Mouse (Mus musculus) stomach, embryonic 14.5 days (tissue): Measurements from ENCODE around the gene Hdac9. TPM values are rescaled to one million over a fixed set of nuclear protein-coding genes. Genes with fewer than 3 reads are reported as not detected.

Experiments used
- ATAC-seq: fragments of 200-750 bp; cut with Nextera tagmentation; 2 replicates; pipeline ENCODE4 v1.8.0; 2017; ENCODE audit warnings: low read depth, moderate TSS enrichment; ENCODE audit not compliant: insufficient number of reproducible peaks, insufficient read depth, low FRiP score
- H3K27ac ChIP-seq: fragments of 300-500 bp; sonication (generic); 2 replicates; pipeline ENCODE4 v1.5.1; 2014; ENCODE audit warnings: mild to moderate bottlenecking, low read length, moderate library complexity, mixed read lengths
- H3K27me3 ChIP-seq: fragments of 300-500 bp; sonication (generic); 2 replicates; pipeline ENCODE4 v1.6.1; 2014; ENCODE audit warnings: low read length, control low read depth, mixed read lengths; ENCODE audit not compliant: control insufficient read depth, insufficient read depth
- H3K36me3 ChIP-seq: fragments of 300-500 bp; sonication (generic); 2 replicates; pipeline ENCODE4 v1.6.1; 2014; ENCODE audit warnings: mild to moderate bottlenecking, control low read depth, low read length, moderate library complexity, mixed read lengths; ENCODE audit not compliant: control insufficient read depth, insufficient read depth
- H3K4me1 ChIP-seq: fragments of 300-500 bp; sonication (generic); 2 replicates; pipeline ENCODE4 v1.6.1; 2014; ENCODE audit warnings: low read length, control low read depth, mixed read lengths; ENCODE audit not compliant: control insufficient read depth, insufficient read depth
- H3K4me2 ChIP-seq: fragments of 300-500 bp; sonication (generic); replicated peaks from 2 replicates; pipeline ENCODE4 v1.6.1; 2014; ENCODE audit warnings: low read depth, low read length, control low read depth
- H3K4me3 ChIP-seq: fragments of 300-500 bp; sonication (generic); 2 replicates; pipeline ENCODE4 v1.5.1; 2014; ENCODE audit warnings: low read depth, low read length, control low read depth
- H3K9ac ChIP-seq: fragments of 300-500 bp; sonication (generic); replicated peaks from 2 replicates; pipeline ENCODE4 v1.6.1; 2014; ENCODE audit warnings: low read depth, mild to moderate bottlenecking, control low read depth, low read length, moderate library complexity, mixed read lengths
- H3K9me3 ChIP-seq: fragments of 300-500 bp; sonication (generic); 2 replicates; pipeline ENCODE4 v1.6.1; 2016; ENCODE audit warnings: low read depth, low read length, control low read depth; ENCODE audit not compliant: control insufficient read depth
- WGBS: fragments of 180-500 bp; shearing (Covaris S2); extraction: QIAGEN DNeasy Blood & Tissue Kit; methylation state at CpG from one replicate; pipeline ENCODE4 v1.1.7; 2014; 5-methylcytosine and 5-hydroxymethylcytosine counted together
- polyA plus RNA-seq: library from polyadenylated mRNA; unstranded; fragments of >200 nt; fragmentation: Nextera tagmentation; extraction: Ambion mirVana; gene quantifications from 2 replicates; pipeline ENCODE4 v1.2.1, GENCODE M21; 2014

The Hdac9 gene
- polyA plus RNA-seq, 1 experiment from 2014 or later: 6.9 TPM

DNA sequence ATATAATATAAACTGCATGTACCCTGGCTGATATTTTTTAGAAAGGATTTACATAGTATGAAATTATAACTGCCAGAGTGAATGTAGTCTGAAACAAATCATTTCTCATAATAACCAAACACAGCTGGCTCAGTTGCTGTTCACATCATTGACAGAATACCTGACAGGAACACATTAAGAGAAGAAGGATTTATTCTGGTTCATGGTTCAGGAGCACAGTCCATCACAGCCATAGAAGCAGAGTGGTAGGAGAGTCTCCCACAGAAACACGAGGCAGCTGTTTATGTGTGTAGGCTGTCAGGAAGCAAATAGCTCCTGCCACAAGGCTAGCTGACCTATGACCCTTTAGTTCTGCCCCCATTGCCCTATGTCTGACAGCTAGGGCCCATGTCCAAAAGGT is 803.6 kb downstream of the Hdac9 start:
- Histone ChIP-seq H3K4me1 (no peaks in the 10 kb centered on the region), H3K36me3 (no peaks in the 10 kb centered on the region), H3K27me3 (no peaks in the 10 kb centered on the region), H3K9me3 (no peaks in the 10 kb centered on the region), H3K27ac (no peak overlapping the region), H3K4me3 (no peak overlapping the region), H3K9ac (no peak overlapping the region), H3K4me2 (no peak overlapping the region)
- ATAC-seq: no peak
- WGBS: 11% methylated on average over 1 of the region's 1 CpGs

DNA sequence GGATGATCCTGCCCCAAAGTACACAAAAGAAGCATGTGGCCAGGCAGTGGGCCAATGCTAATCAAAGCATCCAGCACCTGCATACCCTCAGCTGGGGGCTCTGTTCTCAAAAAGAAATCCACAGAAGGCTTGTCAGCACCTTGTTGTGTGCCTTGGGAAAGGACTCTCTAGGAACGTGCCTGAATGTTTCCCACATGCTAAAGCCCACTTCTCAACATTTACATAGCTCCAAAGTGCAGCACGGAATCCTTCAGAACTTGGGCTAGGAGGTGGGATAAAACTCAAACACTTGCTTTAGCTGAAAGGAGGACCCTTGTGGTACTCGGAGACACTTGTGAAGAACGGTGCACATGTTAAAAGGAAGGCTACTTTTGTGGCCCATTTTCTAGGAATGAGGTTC is 823.9 kb downstream of the Hdac9 start:
- 61% methylated on average over 4 of the region's 4 CpGs for WGBS
- H3K4me3 ChIP-seq: no peak overlapping the region
- H3K9me3 ChIP-seq: no peaks in the 10 kb centered on the region
- no peak for ATAC-seq
- no peak overlapping the region for H3K4me2 ChIP-seq
- no peaks in the 10 kb centered on the region for H3K4me1 ChIP-seq
- H3K27me3 ChIP-seq: no peaks in the 10 kb centered on the region
- H3K36me3 ChIP-seq: no peaks in the 10 kb centered on the region
- H3K27ac ChIP-seq: no peak overlapping the region
- H3K9ac ChIP-seq: no peak overlapping the region

DNA sequence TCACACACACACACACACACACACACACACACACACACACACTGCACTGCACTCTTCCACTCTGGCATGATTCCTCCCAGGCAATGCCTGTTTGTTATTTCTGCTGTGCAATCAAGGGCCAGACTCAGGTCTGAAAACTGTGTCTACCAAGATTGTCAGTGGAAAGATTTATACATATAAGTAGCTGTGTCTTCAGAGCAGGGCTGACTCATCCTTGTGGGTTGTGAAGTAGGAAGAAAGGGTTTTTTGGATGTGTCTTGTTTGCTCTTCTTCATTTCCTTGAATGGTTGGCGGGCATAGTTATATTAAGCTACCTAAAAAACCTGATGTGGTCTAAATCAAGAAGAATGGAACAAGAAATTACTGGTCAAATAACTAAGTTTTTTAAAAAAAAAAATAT is 825.0 kb downstream of the Hdac9 start:
- H3K9me3 ChIP-seq: no peaks in the 10 kb centered on the region
- H3K4me2 ChIP-seq: no peak overlapping the region
- no peak overlapping the region for H3K4me3 ChIP-seq
- ATAC-seq: no peak
- H3K9ac ChIP-seq: no peak overlapping the region
- no peaks in the 10 kb centered on the region for H3K36me3 ChIP-seq
- WGBS: 86% methylated on average over 1 of the region's 1 CpGs
- no peaks in the 10 kb centered on the region for H3K27me3 ChIP-seq
- H3K4me1 ChIP-seq: no peaks in the 10 kb centered on the region
- H3K27ac ChIP-seq: no peak overlapping the region

DNA sequence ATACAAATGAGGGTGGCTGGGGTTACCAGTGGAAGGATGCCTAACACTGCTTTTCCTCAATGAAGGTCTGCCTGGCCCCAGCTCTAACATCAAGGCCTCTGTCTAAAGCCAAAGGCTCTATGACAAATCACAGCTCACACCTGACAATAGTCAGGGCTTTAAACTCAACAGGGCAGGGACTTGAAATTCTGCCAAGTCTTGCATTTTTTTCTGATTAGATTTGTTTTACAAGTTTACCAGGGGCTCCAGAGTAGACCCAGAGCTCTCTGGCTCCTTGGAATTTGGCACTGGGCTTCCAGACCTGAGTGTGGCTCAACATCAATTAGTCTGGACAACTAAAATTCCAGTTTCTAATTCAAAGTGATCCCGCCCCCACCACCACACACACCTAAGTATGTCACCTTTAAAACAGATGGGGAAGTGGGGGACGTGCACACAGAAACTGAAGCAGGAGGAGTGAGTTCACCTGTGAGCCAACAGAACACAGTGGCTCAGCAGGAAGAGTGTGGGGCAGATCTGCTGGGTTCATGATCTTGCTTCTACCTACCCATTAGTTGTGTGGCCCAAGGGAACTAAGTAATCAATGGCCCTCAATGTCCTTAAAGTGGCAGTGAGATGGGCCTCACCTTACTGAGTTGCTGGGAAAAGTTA is 829.5 kb downstream of the Hdac9 start:
- no peak overlapping the region for H3K9ac ChIP-seq
- no peaks in the 10 kb centered on the region for H3K4me1 ChIP-seq
- no peaks in the 10 kb centered on the region for H3K27me3 ChIP-seq
- no peak overlapping the region for H3K4me3 ChIP-seq
- no peaks in the 10 kb centered on the region for H3K36me3 ChIP-seq
- H3K27ac ChIP-seq: no peak overlapping the region
- peak; percentile 49; the same call in 1 of the 2 replicates for ATAC-seq
- H3K9me3 ChIP-seq: no peaks in the 10 kb centered on the region
- H3K4me2 ChIP-seq: no peak overlapping the region
- 51% methylated on average over 2 of the region's 2 CpGs for WGBS

DNA sequence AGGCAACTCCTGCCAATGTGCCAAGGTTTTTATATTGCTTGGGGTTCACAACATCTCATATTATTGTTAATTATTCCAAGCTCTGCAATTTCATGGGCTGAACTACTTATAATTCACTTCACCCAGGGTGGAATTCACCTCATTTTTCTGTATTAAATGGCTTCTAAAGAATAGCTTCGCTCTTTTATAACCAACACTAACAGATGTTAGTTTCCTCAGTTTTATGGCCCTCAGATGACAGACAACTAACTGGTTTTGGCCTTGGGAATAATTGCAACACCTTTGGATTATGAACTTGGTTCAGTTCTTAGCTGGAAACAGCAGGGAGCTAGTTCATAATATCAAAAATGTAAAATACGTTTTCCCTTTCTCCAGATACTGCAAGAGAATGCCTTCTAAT is 839.9 kb downstream of the Hdac9 start:
- WGBS: 92% methylated on average over 2 of the region's 2 CpGs
- no peak overlapping the region for H3K4me2 ChIP-seq
- H3K4me3 ChIP-seq: no peak overlapping the region
- H3K27ac ChIP-seq: no peak overlapping the region
- no peak overlapping the region for H3K9ac ChIP-seq
- H3K27me3 ChIP-seq: no peaks in the 10 kb centered on the region
- no peak for ATAC-seq
- H3K9me3 ChIP-seq: no peaks in the 10 kb centered on the region
- H3K4me1 ChIP-seq: no peaks in the 10 kb centered on the region
- H3K36me3 ChIP-seq: no peaks in the 10 kb centered on the region

DNA sequence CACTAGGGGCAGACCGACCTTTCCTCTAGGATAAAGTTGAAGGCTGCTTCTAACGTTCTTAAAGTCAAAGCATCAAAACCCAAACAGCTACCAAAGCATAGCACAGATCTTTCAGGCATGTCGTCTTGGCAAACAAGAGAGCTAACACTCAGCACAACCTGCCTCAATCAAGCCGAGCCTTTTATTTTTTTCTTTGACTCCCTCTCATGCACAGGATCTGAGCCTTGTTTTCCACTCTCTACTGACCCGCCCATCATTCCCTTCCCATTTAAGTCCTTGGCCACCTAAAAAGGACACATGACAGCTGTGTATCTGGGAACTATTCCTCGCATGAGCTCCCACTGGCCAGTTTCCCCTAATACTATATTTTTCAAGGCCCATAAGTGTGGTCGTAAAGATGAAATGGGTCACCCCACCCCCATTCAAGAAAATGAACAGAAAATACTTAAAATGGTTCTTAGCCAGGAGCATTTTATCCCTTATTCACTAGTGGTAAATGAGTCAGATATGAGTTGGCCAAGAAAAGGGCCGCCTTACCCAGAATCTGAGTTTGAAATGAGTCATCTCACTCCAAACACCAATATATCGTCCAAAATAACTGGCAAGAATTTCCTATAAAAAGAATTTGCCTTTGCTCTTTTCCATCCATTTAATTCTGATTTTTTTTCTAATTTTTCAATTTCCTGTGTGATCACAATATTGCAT is 840.9 kb downstream of the Hdac9 start:
- no peaks in the 10 kb centered on the region for H3K4me1 ChIP-seq
- no peaks in the 10 kb centered on the region for H3K36me3 ChIP-seq
- no peaks in the 10 kb centered on the region for H3K27me3 ChIP-seq
- H3K9me3 ChIP-seq: no peaks in the 10 kb centered on the region
- H3K4me2 ChIP-seq: no peak overlapping the region
- H3K9ac ChIP-seq: no peak overlapping the region
- no peak overlapping the region for H3K4me3 ChIP-seq
- WGBS: 79% methylated on average over 9 of the region's 9 CpGs
- H3K27ac ChIP-seq: no peak overlapping the region
- no peak for ATAC-seq

DNA sequence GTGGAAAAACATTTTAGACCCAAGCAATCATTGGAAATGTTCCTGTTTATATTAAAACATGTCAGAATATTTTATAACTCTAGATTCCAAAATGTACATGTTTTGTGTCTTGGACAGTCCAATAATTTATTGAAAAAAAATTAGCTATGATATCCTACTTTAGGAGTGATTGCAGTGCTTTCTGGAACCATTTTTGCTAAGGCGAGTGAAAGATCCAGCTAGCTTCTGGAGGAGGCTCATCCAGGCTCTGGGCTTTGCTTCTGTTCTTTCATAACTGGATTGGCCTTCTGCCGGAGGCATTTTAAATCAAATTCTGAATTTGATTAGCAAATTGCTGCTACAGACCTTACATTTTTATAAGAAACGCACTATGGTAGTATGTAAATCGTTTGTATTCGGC is 864.4 kb downstream of the Hdac9 start:
- no peaks in the 10 kb centered on the region for H3K27me3 ChIP-seq
- 70% methylated on average over 5 of the region's 5 CpGs for WGBS
- H3K27ac ChIP-seq: no peak overlapping the region
- H3K4me2 ChIP-seq: no peak overlapping the region
- ATAC-seq: no peak
- no peak overlapping the region for H3K4me3 ChIP-seq
- peaks cover 4% of the 10 kb centered on the region; the same call in 1 of the 2 replicates for H3K4me1 ChIP-seq
- no peaks in the 10 kb centered on the region for H3K9me3 ChIP-seq
- no peaks in the 10 kb centered on the region for H3K36me3 ChIP-seq
- H3K9ac ChIP-seq: no peak overlapping the region

DNA sequence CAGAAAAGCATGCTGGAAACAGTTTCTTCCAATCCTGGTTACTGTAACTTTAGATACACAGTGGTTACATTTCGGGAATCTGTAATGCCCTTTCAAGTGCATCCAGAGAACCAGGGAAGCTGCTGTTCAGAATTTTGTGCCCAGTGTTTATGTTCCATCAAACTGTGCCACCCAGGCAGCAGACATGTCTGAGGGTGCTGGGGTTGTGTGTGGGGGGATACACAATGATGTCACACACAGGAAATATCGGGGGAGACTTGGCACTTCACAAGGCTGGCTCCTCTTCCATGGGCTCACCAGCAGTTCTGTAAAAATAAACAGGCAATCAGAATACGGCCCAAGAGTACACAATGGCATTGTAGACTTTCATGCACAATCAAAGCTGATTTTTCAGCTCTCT is 864.9 kb downstream of the Hdac9 start:
- H3K4me2 ChIP-seq: no peak overlapping the region
- H3K27ac ChIP-seq: no peak overlapping the region
- WGBS: 35% methylated on average over 3 of the region's 3 CpGs
- no peak overlapping the region for H3K4me3 ChIP-seq
- H3K9me3 ChIP-seq: no peaks in the 10 kb centered on the region
- H3K27me3 ChIP-seq: no peaks in the 10 kb centered on the region
- no peak overlapping the region for H3K9ac ChIP-seq
- peaks cover 4% of the 10 kb centered on the region; the same call in 1 of the 2 replicates for H3K4me1 ChIP-seq
- H3K36me3 ChIP-seq: no peaks in the 10 kb centered on the region
- no peak for ATAC-seq
